Mouse (Mus musculus) lung, embryonic 14.5 days (tissue): ENCODE measurements around the gene Gdpd3. TPM values are rescaled to one million over a fixed set of nuclear protein-coding genes. Genes with fewer than 3 reads are reported as not detected.

Experiments used
- ATAC-seq: fragments of 200-750 bp; cut with Nextera tagmentation; 2 replicates; pipeline ENCODE4 v1.8.0; 2017; ENCODE audit warnings: mild to moderate bottlenecking, moderate TSS enrichment, moderate library complexity; ENCODE audit not compliant: insufficient read depth
- DNase-seq: peaks from one replicate; pipeline ENCODE4 v3.0.0-alpha.2; 2015
- H3K27ac ChIP-seq: fragments of 300-500 bp; sonication (generic); 2 replicates; pipeline ENCODE4 v1.5.1; 2014; ENCODE audit warnings: low read depth, mild to moderate bottlenecking, moderate library complexity
- H3K27me3 ChIP-seq: fragments of 300-500 bp; sonication (generic); 2 replicates; pipeline ENCODE4 v1.6.1; 2014; ENCODE audit warnings: low read length, control low read depth; ENCODE audit not compliant: insufficient read depth
- H3K36me3 ChIP-seq: fragments of 300-500 bp; sonication (generic); 2 replicates; pipeline ENCODE4 v1.6.1; 2014; ENCODE audit warnings: control low read depth; ENCODE audit not compliant: insufficient read depth
- H3K4me1 ChIP-seq: fragments of 300-500 bp; sonication (generic); 2 replicates; pipeline ENCODE4 v1.6.1; 2014; ENCODE audit warnings: antibody characterized with exemption, control low read depth; ENCODE audit not compliant: insufficient read depth
- H3K4me2 ChIP-seq: fragments of 300-500 bp; sonication (generic); 2 replicates; pipeline ENCODE4 v1.6.1; 2014; ENCODE audit warnings: mild to moderate bottlenecking
- H3K4me3 ChIP-seq: fragments of 300-500 bp; sonication (generic); 2 replicates; pipeline ENCODE4 v1.5.1; 2014; ENCODE audit warnings: low read depth, low read length
- H3K9ac ChIP-seq: fragments of 300-500 bp; sonication (generic); 2 replicates; pipeline ENCODE4 v1.6.1; 2014
- H3K9me3 ChIP-seq: fragments of 300-500 bp; sonication (generic); 2 replicates; pipeline ENCODE4 v1.6.1; 2016; ENCODE audit warnings: low read depth, low read length, control low read depth
- CTCF ChIP-seq: IDR thresholded peaks from 2 replicates; pipeline ENCODE4 v1.5.1; 2016; ENCODE audit warnings: antibody characterized with exemption, low read depth
- WGBS: fragments of 180-500 bp; shearing (Covaris S2); extraction: QIAGEN DNeasy Blood & Tissue Kit; methylation state at CpG from one replicate; pipeline ENCODE4 v1.1.7; 2014; 5-methylcytosine and 5-hydroxymethylcytosine counted together
- polyA plus RNA-seq: library from polyadenylated mRNA; unstranded; fragments of >200 nt; fragmentation: Nextera tagmentation; extraction: Ambion mirVana; gene quantifications from 2 replicates; pipeline ENCODE4 v1.2.1, GENCODE M21; 2014

The Gdpd3 gene
- polyA plus RNA-seq, 1 experiment from 2014 or later = 3.3 TPM

GRCm38 (mm10) chr7:126746798-126747197 lies 19.3 kb upstream of the Gdpd3 start:
- Histone ChIP-seq H3K27ac (no peak overlapping the region), H3K36me3 (no peaks in the 10 kb centered on the region), H3K4me2 (no peak overlapping the region), H3K4me1 (no peaks in the 10 kb centered on the region), H3K9me3 (no peaks in the 10 kb centered on the region), H3K27me3 (no peaks in the 10 kb centered on the region), H3K9ac (no peak overlapping the region), H3K4me3 (no peak overlapping the region)
- 18% methylated on average over 6 of the region's 6 CpGs for WGBS
- no peak for DNase-seq
- no peak for ATAC-seq
- TF ChIP-seq CTCF = no peak

GRCm38 (mm10) chr7:126748824-126749223 lies 17.3 kb upstream of the Gdpd3 start:
- no peak for DNase-seq
- Histone ChIP-seq H3K36me3 (no peaks in the 10 kb centered on the region), H3K4me3 (no peak overlapping the region), H3K27ac (0 out of 2 replicates have a peak overlapping the region, but pooled peaks have one; percentile 24), H3K9ac (no peak overlapping the region), H3K4me2 (no peak overlapping the region), H3K9me3 (no peaks in the 10 kb centered on the region), H3K4me1 (no peaks in the 10 kb centered on the region), H3K27me3 (no peaks in the 10 kb centered on the region)
- TF ChIP-seq CTCF = no peak
- 65% methylated on average over 7 of the region's 7 CpGs for WGBS
- ATAC-seq = no peak

GRCm38 (mm10) chr7:126749582-126750343 lies 16.4 kb upstream of the Gdpd3 start:
- TF ChIP-seq CTCF = no peak
- Histone ChIP-seq H3K4me3 (no peak overlapping the region), H3K9me3 (no peaks in the 10 kb centered on the region), H3K4me1 (no peaks in the 10 kb centered on the region), H3K9ac (no peak overlapping the region), H3K36me3 (no peaks in the 10 kb centered on the region), H3K4me2 (no peak overlapping the region), H3K27ac (no peak overlapping the region), H3K27me3 (no peaks in the 10 kb centered on the region)
- 88% methylated on average over 17 of the region's 17 CpGs for WGBS
- ATAC-seq (no peak), DNase-seq (no peak)

GRCm38 (mm10) chr7:126754866-126755265 lies 11.3 kb upstream of the Gdpd3 start:
- ATAC-seq (peak; percentile 72), DNase-seq (peak; percentile 95)
- peak overlapping the region; percentile 72; the same call in 1 of the 2 replicates for H3K27ac ChIP-seq
- H3K27me3 ChIP-seq = no peaks in the 10 kb centered on the region
- peak overlapping the region; percentile 40 for H3K4me2 ChIP-seq
- H3K36me3 ChIP-seq = no peaks in the 10 kb centered on the region
- H3K9ac ChIP-seq = peak overlapping the region; percentile 44; the same call in 1 of the 2 replicates
- WGBS = 3% methylated on average over 9 of the region's 9 CpGs
- no peaks in the 10 kb centered on the region for H3K4me1 ChIP-seq
- no peak overlapping the region for H3K4me3 ChIP-seq
- no peaks in the 10 kb centered on the region for H3K9me3 ChIP-seq
- peak; percentile 90 for TF ChIP-seq CTCF

GRCm38 (mm10) chr7:126758539-126758938 lies 7.6 kb upstream of the Gdpd3 start:
- Histone ChIP-seq H3K9ac (no peak overlapping the region), H3K4me1 (peaks cover 14% of the 10 kb centered on the region), H3K27me3 (no peaks in the 10 kb centered on the region), H3K27ac (no peak overlapping the region), H3K36me3 (peaks cover 25% of the 10 kb centered on the region), H3K4me2 (no peak overlapping the region), H3K4me3 (no peak overlapping the region), H3K9me3 (no peaks in the 10 kb centered on the region)
- 60% methylated on average over 7 of the region's 7 CpGs for WGBS
- TF ChIP-seq CTCF = no peak
- no peak for ATAC-seq
- DNase-seq = no peak

- peak; percentile 53 for ATAC-seq
- Histone ChIP-seq H3K27me3 (no peaks in the 10 kb centered on the region), H3K4me3 (peak within 1 kb of the TSS; percentile 90), H3K4me1 (peaks cover 14% of the 10 kb centered on the region), H3K36me3 (peaks cover 32% of the 10 kb centered on the region), H3K9me3 (no peaks in the 10 kb centered on the region), H3K9ac (peak within 1 kb of the TSS; percentile 88), H3K27ac (peak within 1 kb of the TSS; percentile 98), H3K4me2 (peak within 1 kb of the TSS; percentile 97)
- under 1% methylated on average over 21 of the region's 38 CpGs for WGBS
- DNase-seq = peak; percentile 97
- TF ChIP-seq CTCF = peak; percentile 77
Measured at GRCm38 (mm10) chr7:126759050-126759671, 7.0 kb upstream of the Gdpd3 start, which contains the start of gene Mapk3. TSS of gene Mapk3 (plus strand) at chr7:126759601.

- DNase-seq (no peak), ATAC-seq (peak; percentile 32)
- H3K27me3 ChIP-seq = no peaks in the 10 kb centered on the region
- 1% methylated on average over 23 of the region's 24 CpGs for WGBS
- peak overlapping the region; percentile 90 for H3K4me3 ChIP-seq
- H3K4me1 ChIP-seq = peaks cover 14% of the 10 kb centered on the region
- H3K9me3 ChIP-seq = no peaks in the 10 kb centered on the region
- H3K9ac ChIP-seq = peak overlapping the region; percentile 88
- H3K27ac ChIP-seq = peak overlapping the region; percentile 98
- TF ChIP-seq CTCF = no peak
- peak overlapping the region; percentile 97 for H3K4me2 ChIP-seq
- peaks cover 38% of the 10 kb centered on the region for H3K36me3 ChIP-seq
Measured at GRCm38 (mm10) chr7:126759672-126760390, 6.3 kb upstream of the Gdpd3 start.
